Mouse (Mus musculus): ENCODE data around the gene Olfr742. TPM values are rescaled to one million over a fixed set of nuclear protein-coding genes. Genes with fewer than 3 reads are reported as not detected.

Gene Olfr742
- total RNA-seq (2021) = not detected
- long read RNA-seq, experiment 1 = 0 reads
- long read RNA-seq, experiment 2 = 0 reads

DNA sequence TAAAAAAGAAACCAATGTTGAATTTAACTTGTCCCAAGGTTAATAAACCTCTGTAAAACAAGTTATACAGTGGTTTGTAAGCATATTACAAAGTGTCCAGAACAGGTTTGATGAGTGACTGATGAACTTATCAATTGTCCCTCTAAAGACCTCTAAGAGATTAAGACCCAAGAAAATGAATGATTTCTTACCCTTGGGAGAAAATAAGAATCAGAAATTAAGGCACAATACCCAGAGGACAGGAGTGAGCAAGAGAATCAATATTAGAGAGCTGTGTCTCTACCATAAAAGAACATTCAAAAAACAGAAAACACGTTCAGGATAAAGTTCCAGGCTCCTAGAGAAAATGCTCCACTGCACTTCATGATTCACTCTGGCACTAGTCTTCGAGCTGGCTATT is at the start of gene Olfr742:
TSS of gene Olfr742 (plus strand) at position 301 of the 400 bp plus-strand sequence.
- no peak for DNase-seq (ENCODE audit: low spot score in 2 of 2)

DNA sequence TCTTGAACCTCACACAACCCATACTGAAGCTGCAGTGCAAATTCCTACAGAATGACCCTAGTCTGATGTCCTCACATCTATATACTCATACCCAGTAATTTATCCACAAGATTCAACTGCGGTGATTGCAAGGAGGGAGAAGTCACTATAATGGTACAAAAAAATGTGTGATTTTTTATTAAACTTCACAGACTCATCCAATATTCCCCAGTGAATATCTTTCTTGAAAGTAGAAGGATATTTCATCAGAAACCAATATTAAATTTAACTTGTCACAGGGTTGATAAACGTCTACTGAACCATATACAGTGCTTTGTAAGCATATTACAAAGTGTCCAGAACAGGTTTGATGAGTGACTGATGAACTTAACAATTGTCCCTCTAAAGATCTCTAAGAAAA is 31.0 kb upstream of the Olfr742 start, which contains the start of gene Olfr741:
TSS of gene Olfr741 (plus strand) at position 301 of the 400 bp plus-strand sequence.
- DNase-seq (ENCODE audit: low spot score in 2 of 2) = no peak

DNA sequence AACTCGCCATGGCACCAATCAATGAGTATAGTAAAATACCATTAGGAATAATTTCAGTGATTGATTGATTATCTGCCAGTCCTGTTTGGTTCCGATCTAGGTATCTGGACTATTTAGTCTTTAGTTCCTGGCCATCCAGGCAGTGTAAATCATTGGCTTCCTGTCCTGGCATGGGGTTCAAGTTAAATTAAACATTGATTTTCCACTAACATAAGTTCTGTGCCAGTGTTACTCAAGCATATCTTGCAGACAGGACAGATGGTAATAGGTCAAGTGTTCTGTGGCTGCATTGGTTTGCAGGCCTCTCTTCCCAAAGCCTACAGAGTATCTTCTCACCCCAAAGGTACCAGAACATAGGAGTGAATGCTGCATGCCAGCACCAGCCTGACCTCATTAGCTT is 25.0 kb upstream of the Olfr742 start:
- no peak for DNase-seq (ENCODE audit: low spot score in 2 of 2)

DNA sequence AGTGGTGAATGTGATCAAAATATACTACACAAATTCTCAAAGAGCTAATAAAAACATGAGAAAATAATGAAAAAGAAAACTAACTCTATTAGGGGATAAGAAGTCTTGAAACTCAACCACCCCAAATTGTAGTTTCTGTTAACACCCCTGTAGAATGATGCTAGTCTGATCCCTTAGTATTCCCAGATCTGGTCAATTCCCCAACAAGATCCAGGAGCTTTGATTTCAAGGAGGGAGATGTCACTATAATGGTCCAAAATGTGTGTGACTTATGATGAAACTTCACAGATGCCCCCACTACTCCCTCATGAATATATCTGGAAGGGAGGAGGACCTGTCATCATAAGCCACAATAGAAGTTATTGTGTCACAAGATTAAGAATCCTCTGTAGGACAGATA is 18.1 kb downstream of the Olfr742 start, which contains the start of gene Olfr743:
TSS of gene Olfr743 (plus strand) at position 301 of the 400 bp plus-strand sequence.
- DNase-seq (ENCODE audit: low spot score in 2 of 2) = no peak

DNA sequence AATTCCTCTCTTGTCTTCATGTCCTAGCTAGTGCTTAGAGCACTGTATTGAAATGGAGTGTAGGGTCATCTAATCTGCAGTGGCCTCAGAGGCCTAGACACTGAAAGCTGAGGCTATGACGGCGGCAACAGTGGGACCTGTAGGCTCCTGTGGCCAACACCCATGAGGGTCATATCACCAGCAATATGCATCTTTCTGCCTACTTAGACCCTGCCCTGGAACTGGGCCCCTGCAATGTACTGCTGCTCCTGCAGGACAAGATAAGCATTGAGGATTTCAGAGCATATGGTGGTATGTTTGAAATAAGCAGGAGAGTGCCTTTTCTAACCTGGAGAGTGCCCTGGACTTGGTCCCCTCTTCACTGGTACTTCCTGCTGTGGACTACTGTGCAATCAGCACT is 49.3 kb downstream of the Olfr742 start:
- no peak for DNase-seq (ENCODE audit: low spot score in 2 of 2)

Other genes starting within 250 kb of the Olfr742 start
- gene Olfr732, start 219.4 kb upstream of the Olfr742 start, total RNA-seq (2021) = not detected
- not detected for gene Olfr733, start 202.1 kb upstream of the Olfr742 start, total RNA-seq (2021)
- not detected for gene Olfr734, start 176.8 kb upstream of the Olfr742 start, total RNA-seq (2021)
- gene Olfr735, start 154.7 kb upstream of the Olfr742 start, total RNA-seq (2021) = not detected
- gene Tlr11, start 145.7 kb upstream of the Olfr742 start, total RNA-seq (2021) = under 1 TPM in 1 of 2 experiments, not detected in 1; 0.23 TPM
- gene Olfr736, start 122.4 kb upstream of the Olfr742 start, total RNA-seq (2021) = not detected
- not detected for gene Olfr738, start 96.0 kb upstream of the Olfr742 start, total RNA-seq (2021)
- gene Olfr739, start 85.0 kb upstream of the Olfr742 start, total RNA-seq (2021) = not detected
- not detected for gene Olfr740, start 58.1 kb upstream of the Olfr742 start, total RNA-seq (2021)
- not detected for gene Olfr741, start 30.9 kb upstream of the Olfr742 start, total RNA-seq (2021)
- gene Olfr743, start 18.2 kb downstream of the Olfr742 start, total RNA-seq (2021) = not detected
- gene Olfr744, start 111.3 kb downstream of the Olfr742 start, total RNA-seq (2021) = not detected
- not detected for gene Olfr745, start 135.8 kb downstream of the Olfr742 start, total RNA-seq (2021)
- gene Olfr746, start 143.5 kb downstream of the Olfr742 start, total RNA-seq (2021) = not detected
- gene Olfr747, start 189.6 kb downstream of the Olfr742 start, total RNA-seq (2021) = not detected
- gene Olfr748, start 203.8 kb downstream of the Olfr742 start, total RNA-seq (2021) = not detected
- gene Olfr749, start 241.5 kb downstream of the Olfr742 start, total RNA-seq (2021) = not detected